Mouse (Mus musculus) limb, embryonic 15.5 days (tissue): ENCODE results near the gene Xntrpc. TPM values are rescaled to one million over a fixed set of nuclear protein-coding genes. Genes with fewer than 3 reads are reported as not detected.
"Not testable (repeated sequence)": the region's sequence is repeated elsewhere in the genome, so short reads cannot be mapped to it uniquely, and the experiment has no call there.

ENCODE experiments used
- ATAC-seq: fragments of 200-750 bp; cut with Nextera tagmentation; 2 replicates; pipeline ENCODE4 v1.8.0; 2017; ENCODE audit warnings: low read depth, moderate TSS enrichment; ENCODE audit not compliant: insufficient number of reproducible peaks, low FRiP score, low TSS enrichment
- H3K27ac ChIP-seq: fragments of 300-500 bp; sonication (generic); 2 replicates; pipeline ENCODE4 v1.5.1; 2015; ENCODE audit warnings: moderate library complexity, mild to moderate bottlenecking, inconsistent platforms
- H3K27me3 ChIP-seq: fragments of 300-500 bp; sonication (generic); 2 replicates; pipeline ENCODE4 v1.6.1; 2015; ENCODE audit warnings: inconsistent platforms
- H3K36me3 ChIP-seq: fragments of 300-500 bp; sonication (generic); 2 replicates; pipeline ENCODE4 v1.6.1; 2015; ENCODE audit warnings: inconsistent platforms
- H3K4me1 ChIP-seq: fragments of 300-500 bp; sonication (generic); 2 replicates; pipeline ENCODE4 v1.6.1; 2015; ENCODE audit warnings: inconsistent platforms
- H3K4me2 ChIP-seq: fragments of 300-500 bp; sonication (generic); 2 replicates; pipeline ENCODE4 v1.6.1; 2015; ENCODE audit warnings: mild to moderate bottlenecking, inconsistent platforms
- H3K4me3 ChIP-seq: fragments of 300-500 bp; sonication (generic); 2 replicates; pipeline ENCODE4 v1.5.1; 2015; ENCODE audit warnings: mild to moderate bottlenecking, inconsistent platforms
- H3K9ac ChIP-seq: fragments of 300-500 bp; sonication (generic); 2 replicates; pipeline ENCODE4 v1.6.1; 2015; ENCODE audit warnings: inconsistent platforms
- H3K9me3 ChIP-seq: fragments of 300-500 bp; sonication (generic); 2 replicates; pipeline ENCODE4 v1.6.1; 2016; ENCODE audit warnings: inconsistent platforms
- WGBS: fragments of 180-500 bp; shearing (Covaris S2); methylation state at CpG from one replicate; pipeline ENCODE4 v1.1.7; 2015; 5-methylcytosine and 5-hydroxymethylcytosine counted together
- polyA plus RNA-seq: library from polyadenylated mRNA; unstranded; fragments of >200 nt; fragmentation: Nextera tagmentation; extraction: Ambion mirVana; gene quantifications from 2 replicates; pipeline ENCODE4 v1.2.1, GENCODE M21; 2015

Gene Xntrpc
- 1.5 and 1.6 TPM in 2 replicates for polyA plus RNA-seq

GRCm38 (mm10) chr7:102065046-102065891 is at the start of gene Xntrpc, which contains the start of the genes Rnf121 and Xndc1:
TSS of gene Xntrpc (plus strand) at chr7:102065713.
TSS of gene Rnf121 (minus strand) at chr7:102065469.
TSS of gene Xndc1 (plus strand) at chr7:102065511.
- peak; percentile 98 for ATAC-seq
- H3K36me3 ChIP-seq, result 0 out of 2 replicates have a peak, but pooled peaks cover 9% of the 10 kb centered on the region
- H3K4me3 ChIP-seq, result peak within 1 kb of the TSS; percentile 69
- under 1% methylated on average over 56 of the region's 56 CpGs for WGBS
- no peaks in the 10 kb centered on the region for H3K9me3 ChIP-seq
- H3K27me3 ChIP-seq, result no peaks in the 10 kb centered on the region
- peaks cover 17% of the 10 kb centered on the region for H3K4me1 ChIP-seq
- H3K27ac ChIP-seq, result peak within 1 kb of the TSS; percentile 90
- peak within 1 kb of the TSS; percentile 72 for H3K9ac ChIP-seq
- peak within 1 kb of the TSS; percentile 56 for H3K4me2 ChIP-seq

- H3K36me3 ChIP-seq, result peaks cover 94% of the 10 kb centered on the region
- no peak overlapping the region for H3K4me3 ChIP-seq
- no peaks in the 10 kb centered on the region for H3K4me1 ChIP-seq
- 80% methylated on average over 4 of the region's 4 CpGs for WGBS
- H3K4me2 ChIP-seq, result no peak overlapping the region
- ATAC-seq, result no peak
- no peaks in the 10 kb centered on the region for H3K27me3 ChIP-seq
- no peak overlapping the region for H3K9ac ChIP-seq
- H3K9me3 ChIP-seq, result no peaks in the 10 kb centered on the region
- H3K27ac ChIP-seq, result 0 out of 2 replicates have a peak overlapping the region, but pooled peaks have one; percentile 11
Observed at GRCm38 (mm10) chr7:102016936-102017335, 48.6 kb upstream of the Xntrpc start.

GRCm38 (mm10) chr7:102017452-102017851 is 48.1 kb upstream of the Xntrpc start:
- no peak for ATAC-seq
- H3K27ac ChIP-seq, result 0 out of 2 replicates have a peak overlapping the region, but pooled peaks have one; percentile 11
- H3K4me2 ChIP-seq, result no peak overlapping the region
- no peak overlapping the region for H3K4me3 ChIP-seq
- 76% methylated on average over 5 of the region's 5 CpGs for whole genome bisulfite sequencing
- peaks cover 94% of the 10 kb centered on the region for H3K36me3 ChIP-seq
- no peaks in the 10 kb centered on the region for H3K9me3 ChIP-seq
- H3K9ac ChIP-seq, result no peak overlapping the region
- no peaks in the 10 kb centered on the region for H3K4me1 ChIP-seq
- no peaks in the 10 kb centered on the region for H3K27me3 ChIP-seq

GRCm38 (mm10) chr7:102018034-102018433 is 47.5 kb upstream of the Xntrpc start:
- H3K4me1 ChIP-seq, result no peaks in the 10 kb centered on the region
- no peak overlapping the region for H3K4me2 ChIP-seq
- no peak for ATAC-seq
- H3K27me3 ChIP-seq, result no peaks in the 10 kb centered on the region
- H3K4me3 ChIP-seq, result no peak overlapping the region
- no peak overlapping the region for H3K9ac ChIP-seq
- peaks cover 94% of the 10 kb centered on the region for H3K36me3 ChIP-seq
- WGBS, result 82% methylated on average over 7 of the region's 7 CpGs
- no peaks in the 10 kb centered on the region for H3K9me3 ChIP-seq
- H3K27ac ChIP-seq, result 0 out of 2 replicates have a peak overlapping the region, but pooled peaks have one; percentile 6

- Histone ChIP-seq H3K4me1 (no peaks in the 10 kb centered on the region), H3K9me3 (no peaks in the 10 kb centered on the region), H3K27ac (0 out of 2 replicates have a peak within 1 kb of the TSS, but pooled peaks have one; percentile 11), H3K36me3 (peaks cover 94% of the 10 kb centered on the region), H3K9ac (no peak within 1 kb of the TSS), H3K27me3 (no peaks in the 10 kb centered on the region), H3K4me2 (no peak within 1 kb of the TSS), H3K4me3 (no peak within 1 kb of the TSS)
- WGBS, result 89% methylated on average over 3 of the region's 3 CpGs
- ATAC-seq, result no peak
Observed at GRCm38 (mm10) chr7:102018590-102018989, 46.9 kb upstream of the Xntrpc start, which contains the start of gene Il18bp. TSS of gene Il18bp (minus strand) at chr7:102018690.

- Histone ChIP-seq H3K27ac (no peak overlapping the region), H3K36me3 (peaks cover 91% of the 10 kb centered on the region), H3K27me3 (no peaks in the 10 kb centered on the region), H3K4me3 (no peak overlapping the region), H3K4me1 (no peaks in the 10 kb centered on the region), H3K9ac (no peak overlapping the region), H3K4me2 (no peak overlapping the region), H3K9me3 (no peaks in the 10 kb centered on the region)
- ATAC-seq, result no peak
- whole genome bisulfite sequencing, result 73% methylated on average over 3 of the region's 3 CpGs
Observed at GRCm38 (mm10) chr7:102019362-102019761, 46.2 kb upstream of the Xntrpc start.

- not testable (repeated sequence) for H3K4me1 ChIP-seq, H3K27ac ChIP-seq, H3K4me2 ChIP-seq, H3K9ac ChIP-seq, ATAC-seq, H3K9me3 ChIP-seq, H3K4me3 ChIP-seq, H3K27me3 ChIP-seq
- 87% methylated on average over 2 of the region's 2 CpGs for WGBS
- peaks cover 83% of the 10 kb centered on the region for H3K36me3 ChIP-seq
Observed at GRCm38 (mm10) chr7:102020934-102021333, 44.6 kb upstream of the Xntrpc start.

GRCm38 (mm10) chr7:102023821-102024220 is 41.7 kb upstream of the Xntrpc start:
- no peak overlapping the region for H3K9ac ChIP-seq
- no peaks in the 10 kb centered on the region for H3K9me3 ChIP-seq
- no peak overlapping the region for H3K4me3 ChIP-seq
- no peak for ATAC-seq
- 94% methylated on average over 9 of the region's 9 CpGs for WGBS
- no peaks in the 10 kb centered on the region for H3K4me1 ChIP-seq
- no peaks in the 10 kb centered on the region for H3K27me3 ChIP-seq
- H3K4me2 ChIP-seq, result no peak overlapping the region
- H3K27ac ChIP-seq, result no peak overlapping the region
- peaks cover 72% of the 10 kb centered on the region for H3K36me3 ChIP-seq

- Histone ChIP-seq H3K27me3 (no peaks in the 10 kb centered on the region), H3K9ac (no peak overlapping the region), H3K4me2 (no peak overlapping the region), H3K27ac (no peak overlapping the region), H3K36me3 (peaks cover 68% of the 10 kb centered on the region), H3K9me3 (no peaks in the 10 kb centered on the region), H3K4me3 (no peak overlapping the region), H3K4me1 (no peaks in the 10 kb centered on the region)
- 63% methylated on average over 2 of the region's 2 CpGs for WGBS
- ATAC-seq, result no peak
Observed at GRCm38 (mm10) chr7:102025187-102026119, 40.1 kb upstream of the Xntrpc start.

- Histone ChIP-seq H3K36me3 (peaks cover 90% of the 10 kb centered on the region), H3K9ac (no peak overlapping the region), H3K4me1 (no peaks in the 10 kb centered on the region), H3K27me3 (no peaks in the 10 kb centered on the region), H3K4me3 (no peak overlapping the region), H3K9me3 (no peaks in the 10 kb centered on the region), H3K4me2 (no peak overlapping the region), H3K27ac (no peak overlapping the region)
- 97% methylated on average over 1 of the region's 1 CpGs for WGBS
- no peak for ATAC-seq
Observed at GRCm38 (mm10) chr7:102034904-102035303, 30.6 kb upstream of the Xntrpc start.

GRCm38 (mm10) chr7:102035534-102035933 is 30.0 kb upstream of the Xntrpc start:
- H3K27ac ChIP-seq, result no peak overlapping the region
- WGBS, result 83% methylated on average over 2 of the region's 2 CpGs
- no peak overlapping the region for H3K4me2 ChIP-seq
- no peaks in the 10 kb centered on the region for H3K27me3 ChIP-seq
- no peaks in the 10 kb centered on the region for H3K4me1 ChIP-seq
- peaks cover 91% of the 10 kb centered on the region for H3K36me3 ChIP-seq
- ATAC-seq, result no peak
- no peak overlapping the region for H3K9ac ChIP-seq
- H3K4me3 ChIP-seq, result no peak overlapping the region
- no peaks in the 10 kb centered on the region for H3K9me3 ChIP-seq
